ENCODE assay signal across 24 mouse cellular contexts in genomic region chr7:93473371-93473770, GRCm38 (mm10).
"Had no signal": no experiment of that assay in that cellular context is flagged by ENCODE, and none has a peak within 500 bp of the region (broad histone marks: within the 10 kb centered on the region; RNA-seq: fewer than 3 reads in every experiment).

No protein-coding gene starts in this region.

- H3K4me2 ChIP-seq: heart, embryonic 11.5 days; heart, embryonic 13.5 days; heart, embryonic 15.5 days; hindbrain, embryonic 13.5 days; kidney, embryonic 15.5 days; limb, embryonic 13.5 days; limb, embryonic 15.5 days had no signal

- H3K27me3 ChIP-seq: heart, embryonic 13.5 days; heart, embryonic 15.5 days; hindbrain, embryonic 13.5 days; kidney, embryonic 15.5 days; limb, embryonic 13.5 days; limb, embryonic 15.5 days had no signal

- H3K9me3 ChIP-seq: heart, embryonic 13.5 days; heart, embryonic 15.5 days; hindbrain, embryonic 13.5 days; kidney, embryonic 15.5 days; limb, embryonic 13.5 days; limb, embryonic 15.5 days had no signal

- H3K27ac ChIP-seq: heart, adult 2 months; heart, embryonic 13.5 days; heart, embryonic 15.5 days; hindbrain, embryonic 13.5 days; kidney, embryonic 15.5 days; kidney, postnatal 0 days; limb, embryonic 13.5 days; limb, embryonic 15.5 days had no signal

- H3K9ac ChIP-seq: heart, embryonic 13.5 days; heart, embryonic 15.5 days; hindbrain, embryonic 13.5 days; kidney, embryonic 15.5 days; limb, embryonic 13.5 days; limb, embryonic 15.5 days had no signal

- H3K4me3 ChIP-seq: heart, adult 2 months; heart, embryonic 13.5 days; heart, embryonic 15.5 days; hindbrain, embryonic 13.5 days; kidney, embryonic 15.5 days; limb, embryonic 13.5 days; limb, embryonic 15.5 days had no signal

- ATAC-seq: hindbrain, embryonic 16.5 days; intestine, embryonic 16.5 days had no signal

- H3K4me1 ChIP-seq: heart, embryonic 13.5 days; heart, embryonic 15.5 days; hindbrain, embryonic 13.5 days; kidney, embryonic 15.5 days; limb, embryonic 13.5 days; limb, embryonic 15.5 days had no signal

- H3K36me3 ChIP-seq: heart, embryonic 13.5 days; heart, embryonic 15.5 days; hindbrain, embryonic 13.5 days; kidney, embryonic 15.5 days; limb, embryonic 13.5 days; limb, embryonic 15.5 days had no signal

- DNase-seq: gastrocnemius, postnatal 14 days; gastrocnemius, postnatal 36 days; heart, adult 11 months; heart, adult 2 months; heart, postnatal 14 days; heart, postnatal 36 days; kidney, adult 11 months; kidney, adult 2 months; kidney, adult 9 months; kidney, postnatal 14 days; kidney, postnatal 36 days; layer of hippocampus, adult 9-11 months; layer of hippocampus, postnatal 36 days; left cerebral cortex, postnatal 4 days had no signal
